Mouse (Mus musculus) mesoderm, embryonic 11.5 days (tissue): ENCODE data around the gene Hist1h2bh.
A peak's percentile ranks its signal among the peaks of the same experiment; 100 is the strongest.
"Not testable (repeated sequence)": the region's sequence is repeated elsewhere in the genome, so short reads cannot be mapped to it uniquely, and the experiment has no call there.

Source experiments
- DNase-seq: peaks from one replicate; pipeline ENCODE4 v3.0.0-alpha.2; 2012; ENCODE audit warnings: low read depth, low spot score

Hist1h2bh gene

GRCm38 (mm10) chr13:23542999-23543607, at the start of gene Hist1h2bh:
Gene Hist1h2bh (minus strand): TSS chr13:23543392.
- DNase-seq = peak; percentile 92

GRCm38 (mm10) chr13:23592614-23593013, 49.4 kb upstream of the Hist1h2bh start:
- DNase-seq = no peak

- DNase-seq = not testable (repeated sequence)
Measured at GRCm38 (mm10) chr13:23591886-23592285, 48.7 kb upstream of the Hist1h2bh start.

DNA sequence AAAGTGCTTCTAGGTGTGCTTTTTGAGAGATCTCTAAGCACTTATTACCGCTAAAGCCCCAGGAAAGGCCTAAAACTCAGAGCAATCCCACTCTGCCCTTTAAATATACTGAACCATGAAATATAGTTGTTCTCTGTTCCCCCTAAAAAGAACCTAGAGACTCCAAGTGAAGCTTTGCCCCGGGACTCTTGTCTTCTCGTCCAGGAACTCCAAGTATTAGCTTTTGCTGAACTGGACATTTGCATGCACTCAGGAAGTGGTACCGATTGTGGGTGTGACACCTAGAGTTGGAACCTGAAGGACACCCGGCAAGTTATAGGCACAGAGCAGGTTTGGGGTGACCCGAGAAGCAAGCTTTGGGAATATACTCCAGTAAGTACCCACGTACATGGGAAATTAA, 48.0 kb upstream of the Hist1h2bh start:
- DNase-seq = no peak

- no peak for DNase-seq
Measured at GRCm38 (mm10) chr13:23586940-23587225, 43.7 kb upstream of the Hist1h2bh start.

GRCm38 (mm10) chr13:23586099-23586939, 43.1 kb upstream of the Hist1h2bh start:
- DNase-seq = no peak

GRCm38 (mm10) chr13:23585442-23586098, 42.4 kb upstream of the Hist1h2bh start:
- DNase-seq = peak; percentile 91

DNA sequence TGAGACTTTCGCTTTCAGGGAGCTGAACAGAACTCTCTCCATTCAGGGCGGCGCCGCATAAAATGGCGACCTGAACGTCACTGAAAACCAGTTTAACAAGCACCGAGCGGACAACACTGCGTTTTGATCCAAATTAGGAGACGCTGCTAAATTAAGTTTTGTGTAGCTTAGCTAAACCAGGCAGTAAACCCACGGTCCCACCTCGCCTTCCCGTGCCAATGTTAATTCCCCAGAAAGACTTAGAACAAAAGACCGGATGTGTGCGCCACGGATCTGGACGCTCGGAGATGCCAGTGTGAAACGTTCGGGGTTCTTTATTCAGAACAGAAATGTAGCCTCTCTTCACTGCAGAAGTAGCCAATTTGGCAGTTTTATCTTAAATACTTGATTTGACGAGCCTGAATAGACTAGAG, 41.8 kb upstream of the Hist1h2bh start:
- peak; percentile 73 for DNase-seq

DNA sequence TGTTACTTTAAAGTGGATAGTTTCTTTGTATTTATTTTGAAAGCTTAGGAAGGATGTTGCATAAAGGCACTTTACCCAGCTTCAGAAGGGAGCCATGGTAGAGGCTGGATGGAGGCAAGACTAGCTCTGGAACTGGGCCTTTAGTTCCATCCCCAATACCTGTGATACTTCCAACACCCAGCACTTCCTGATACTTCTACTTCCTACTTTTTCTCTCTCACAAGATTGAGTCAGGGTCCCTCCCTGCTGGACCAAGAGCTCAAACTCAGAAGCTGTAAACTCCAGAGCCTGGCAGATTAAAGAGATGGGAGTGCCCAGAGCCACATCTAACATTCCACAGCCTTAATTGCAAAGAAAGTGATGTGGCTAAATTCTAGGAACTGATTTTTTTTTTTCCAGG, 41.1 kb upstream of the Hist1h2bh start:
- no peak for DNase-seq

DNA sequence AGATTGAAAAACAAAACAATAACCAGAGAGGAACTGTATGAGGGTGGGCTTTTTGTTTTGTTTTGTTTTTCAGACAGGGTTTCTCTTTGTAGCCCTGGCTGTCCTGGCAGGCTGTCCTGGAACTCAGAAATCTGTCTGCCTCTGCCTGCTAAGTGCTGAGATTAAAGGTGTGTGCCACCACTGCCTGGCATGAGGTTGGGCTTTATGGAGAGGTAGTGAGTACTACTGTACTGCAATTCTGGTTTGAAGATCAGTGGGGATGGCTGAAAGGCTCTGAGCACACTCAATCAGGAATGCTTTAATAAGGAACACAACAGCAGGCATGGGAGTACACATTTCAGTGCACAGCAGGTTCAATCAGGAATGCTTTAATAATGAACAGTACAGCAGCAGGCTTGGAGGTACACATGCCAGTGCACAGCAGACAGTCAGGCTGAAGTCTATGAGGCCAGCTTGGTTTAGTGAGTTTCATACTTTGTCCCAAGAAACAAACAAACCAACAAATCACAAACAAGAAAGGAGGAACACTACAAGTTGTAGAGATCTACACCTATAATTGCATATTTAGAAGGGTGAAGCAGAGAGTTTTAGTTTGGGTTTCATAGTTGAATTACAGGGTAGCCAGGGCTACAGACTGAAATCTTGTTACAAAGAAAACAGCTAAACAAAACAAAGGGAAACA, 40.3 kb upstream of the Hist1h2bh start:
- no peak for DNase-seq

GRCm38 (mm10) chr13:23582219-23583056, 39.2 kb upstream of the Hist1h2bh start:
- DNase-seq = no peak

GRCm38 (mm10) chr13:23581408-23582218, 38.4 kb upstream of the Hist1h2bh start, which contains the start of gene Hist1h4d:
Gene Hist1h4d (plus strand): TSS chr13:23581598.
- peak; percentile 96 for DNase-seq

DNA sequence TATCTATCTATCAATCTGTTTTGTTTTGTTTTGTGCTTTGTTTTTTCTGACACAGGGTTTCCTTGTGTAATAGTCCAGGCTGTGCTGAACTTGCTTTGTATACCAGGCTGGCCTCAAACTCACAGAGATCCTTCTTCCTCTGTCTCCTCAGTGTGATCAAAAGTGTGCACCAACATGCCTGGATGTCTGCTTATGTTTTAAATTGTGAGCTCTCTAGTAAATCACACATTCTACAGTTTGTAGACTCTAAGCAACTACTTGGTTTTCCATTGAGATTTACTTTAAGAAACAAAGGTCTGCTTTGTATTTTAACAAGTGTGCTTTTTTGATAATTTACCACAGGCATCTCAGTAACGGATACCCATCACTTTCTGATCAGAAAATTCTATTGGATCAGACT, 34.6 kb upstream of the Hist1h2bh start:
- DNase-seq = no peak

GRCm38 (mm10) chr13:23576906-23577639, 33.9 kb upstream of the Hist1h2bh start:
- no peak for DNase-seq

DNA sequence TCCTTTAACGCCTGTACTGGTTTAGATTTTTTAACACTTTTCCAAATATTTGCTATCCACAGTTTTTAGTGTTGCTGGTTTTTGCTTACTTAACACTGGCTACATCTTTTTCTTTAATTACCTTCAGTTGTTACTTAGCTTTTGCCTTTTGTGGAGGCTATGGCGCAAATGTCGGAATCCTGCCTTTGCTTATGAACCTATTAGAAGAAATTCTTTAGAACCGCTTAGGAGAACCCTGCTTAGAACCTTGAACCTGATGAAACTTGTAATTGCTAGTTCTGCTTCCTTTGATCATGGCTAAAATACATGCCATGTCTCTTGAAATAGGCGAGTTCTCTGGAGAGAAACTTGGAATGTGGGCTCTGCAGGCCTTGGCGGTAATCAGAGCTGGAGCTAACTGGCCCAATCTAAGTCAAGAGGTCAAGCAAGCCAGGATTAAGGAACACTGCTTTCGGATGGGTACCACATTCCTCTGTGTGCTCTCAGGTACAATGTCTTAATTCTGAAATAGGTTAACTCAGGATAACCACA, 33.2 kb upstream of the Hist1h2bh start:
- DNase-seq = no peak

DNA sequence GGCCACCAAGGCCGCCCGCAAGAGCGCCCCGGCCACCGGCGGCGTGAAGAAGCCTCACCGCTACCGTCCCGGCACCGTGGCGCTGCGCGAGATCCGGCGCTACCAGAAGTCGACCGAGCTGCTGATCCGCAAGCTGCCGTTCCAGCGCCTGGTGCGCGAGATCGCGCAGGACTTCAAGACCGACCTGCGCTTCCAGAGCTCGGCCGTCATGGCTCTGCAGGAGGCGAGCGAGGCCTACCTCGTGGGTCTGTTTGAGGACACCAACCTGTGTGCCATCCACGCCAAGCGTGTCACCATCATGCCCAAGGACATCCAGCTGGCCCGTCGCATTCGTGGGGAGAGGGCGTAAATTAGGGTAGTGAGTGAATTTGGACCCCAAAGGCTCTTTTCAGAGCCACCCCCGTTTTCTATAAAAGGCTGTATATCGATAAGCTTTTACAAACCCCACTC, 32.7 kb upstream of the Hist1h2bh start:
- not testable (repeated sequence) for DNase-seq

DNA sequence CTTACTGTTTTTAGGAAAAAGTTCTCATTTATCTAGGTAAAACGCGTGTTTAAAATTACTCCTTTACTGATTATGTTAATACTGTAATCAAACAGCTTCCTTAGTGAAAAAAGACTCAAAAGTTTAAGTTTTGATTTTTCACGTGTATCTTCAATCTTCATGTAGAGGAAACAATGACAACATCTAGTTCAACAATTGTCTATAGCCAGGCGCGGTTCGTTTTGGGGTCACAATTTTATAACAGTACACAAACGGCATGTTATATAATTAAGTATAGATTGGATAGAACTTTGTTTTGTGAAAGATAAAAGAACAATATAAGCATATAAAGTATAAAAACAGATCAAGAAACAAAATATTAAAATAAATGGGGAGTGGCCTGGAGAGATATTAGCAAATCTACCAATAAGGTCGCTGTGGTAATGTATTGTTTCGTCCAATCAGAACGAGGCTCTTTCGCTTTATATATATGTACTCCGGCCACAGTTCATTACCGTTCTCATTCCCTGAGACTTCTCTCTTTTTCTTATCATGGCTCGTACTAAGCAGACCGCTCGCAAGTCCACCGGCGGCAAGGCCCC, 32.2 kb upstream of the Hist1h2bh start, which contains the start of gene Hist1h3d:
Gene Hist1h3d (plus strand): TSS at position 493 of the 581 bp plus-strand sequence.
- peak; percentile 87 for DNase-seq

- DNase-seq = not testable (repeated sequence)
Measured at GRCm38 (mm10) chr13:23574546-23575170, 31.5 kb upstream of the Hist1h2bh start.
